Mouse (Mus musculus) cerebellum, postnatal 36 days (tissue): Measurements from ENCODE around the gene Csl.

ENCODE experiments used
- DNase-seq, 2 experiments: peaks; one replicate each; pipeline ENCODE4 v3.0.0; 2021 to 2022; ENCODE audit warnings: mixed read lengths in 2 of 2

Csl gene

GRCm38 (mm10) chr10:99759558-99759957 is at the start of gene Csl:
TSS of gene Csl (minus strand) at chr10:99759658.
- no peak for DNase-seq

GRCm38 (mm10) chr10:99789418-99789817 is 30.0 kb upstream of the Csl start:
- no peak for DNase-seq

GRCm38 (mm10) chr10:99774228-99775120 is 15.0 kb upstream of the Csl start:
- DNase-seq = no peak

- DNase-seq = no peak
These were observed 9.3 kb downstream of the Csl start for GRCm38 (mm10) chr10:99750146-99750545.

- no peak for DNase-seq
These were observed 10.7 kb downstream of the Csl start for GRCm38 (mm10) chr10:99748668-99749260.

DNA sequence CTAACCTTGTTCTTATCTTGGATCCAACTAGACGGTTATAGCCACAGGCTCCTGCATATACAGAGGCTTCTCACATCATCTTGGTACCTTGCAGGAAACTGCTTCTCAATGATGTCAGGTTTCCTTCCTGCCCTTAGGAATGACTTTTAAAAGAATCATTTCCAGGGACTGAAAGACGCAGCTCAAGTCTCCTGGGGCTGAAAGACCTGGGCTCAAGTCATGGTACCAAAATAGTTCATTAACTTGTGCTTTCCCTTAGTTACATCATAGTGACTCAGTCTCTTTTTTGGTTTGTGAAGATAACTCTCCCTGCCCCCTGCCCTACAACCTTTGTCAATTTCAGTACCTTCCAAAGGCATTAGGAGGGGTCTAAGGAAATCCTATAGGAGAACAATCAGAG is 11.4 kb downstream of the Csl start:
- DNase-seq = no peak

GRCm38 (mm10) chr10:99741609-99742280 is 17.7 kb downstream of the Csl start:
- DNase-seq = no peak

GRCm38 (mm10) chr10:99713129-99713528 is 46.3 kb downstream of the Csl start:
- no peak for DNase-seq

- DNase-seq = no peak
These were observed 47.9 kb downstream of the Csl start for GRCm38 (mm10) chr10:99711567-99711966.
